Mouse (Mus musculus) midbrain, embryonic 14.5 days (tissue): ENCODE results near the gene BC051019. TPM values are rescaled to one million over a fixed set of nuclear protein-coding genes. Genes with fewer than 3 reads are reported as not detected.
A peak's percentile ranks its signal among the peaks of the same experiment; 100 is the strongest.

ENCODE experiments used
- ATAC-seq: fragments of 200-750 bp; cut with Nextera tagmentation; 2 replicates; pipeline ENCODE4 v1.8.0; 2017; ENCODE audit warnings: moderate number of reproducible peaks, moderate library complexity; ENCODE audit not compliant: low FRiP score, low TSS enrichment
- DNase-seq: peaks from one replicate; pipeline ENCODE4 v3.0.0-alpha.2; 2015
- H3K27ac ChIP-seq: fragments of 300-500 bp; sonication (generic); replicated peaks from 2 replicates; pipeline ENCODE4 v1.5.1; 2014; ENCODE audit warnings: mild to moderate bottlenecking, low read depth, low read length, moderate library complexity
- H3K27me3 ChIP-seq: fragments of 300-500 bp; sonication (generic); 2 replicates; pipeline ENCODE4 v1.6.1; 2014; ENCODE audit warnings: low read length, control low read depth, mixed read lengths; ENCODE audit not compliant: control insufficient read depth, insufficient read depth
- H3K36me3 ChIP-seq: fragments of 300-500 bp; sonication (generic); 2 replicates; pipeline ENCODE4 v1.6.1; 2014; ENCODE audit warnings: low read length, control low read depth; ENCODE audit not compliant: control insufficient read depth, insufficient read depth
- H3K4me1 ChIP-seq: fragments of 300-500 bp; sonication (generic); 2 replicates; pipeline ENCODE4 v1.6.1; 2014; ENCODE audit warnings: mild to moderate bottlenecking, antibody characterized with exemption, low read length, control low read depth; ENCODE audit not compliant: control insufficient read depth, insufficient read depth
- H3K4me2 ChIP-seq: fragments of 300-500 bp; sonication (generic); 2 replicates; pipeline ENCODE4 v1.6.1; 2014; ENCODE audit warnings: mild to moderate bottlenecking, low read length, moderate library complexity
- H3K4me3 ChIP-seq: fragments of 300-500 bp; sonication (generic); replicated peaks from 2 replicates; pipeline ENCODE4 v1.5.1; 2014; ENCODE audit warnings: low read depth, low read length
- H3K9ac ChIP-seq: fragments of 300-500 bp; sonication (generic); replicated peaks from 2 replicates; pipeline ENCODE4 v1.6.1; 2014; ENCODE audit warnings: mild to moderate bottlenecking, low read length, moderate library complexity
- H3K9me3 ChIP-seq: fragments of 300-500 bp; sonication (generic); 2 replicates; pipeline ENCODE4 v1.6.1; 2016; ENCODE audit warnings: low read length, control low read depth, mixed read lengths; ENCODE audit not compliant: control insufficient read depth
- WGBS: fragments of 180-500 bp; shearing (Covaris S2); extraction: QIAGEN DNeasy Blood & Tissue Kit; methylation state at CpG from one replicate; pipeline ENCODE4 v1.1.7; 2014; 5-methylcytosine and 5-hydroxymethylcytosine counted together
- polyA plus RNA-seq: library from polyadenylated mRNA; unstranded; fragments of >200 nt; fragmentation: Nextera tagmentation; extraction: Ambion mirVana; gene quantifications from 2 replicates; pipeline ENCODE4 v1.2.1, GENCODE M21; 2014

Gene BC051019
- polyA plus RNA-seq, 1 experiment from 2014 or later = not detected

DNA sequence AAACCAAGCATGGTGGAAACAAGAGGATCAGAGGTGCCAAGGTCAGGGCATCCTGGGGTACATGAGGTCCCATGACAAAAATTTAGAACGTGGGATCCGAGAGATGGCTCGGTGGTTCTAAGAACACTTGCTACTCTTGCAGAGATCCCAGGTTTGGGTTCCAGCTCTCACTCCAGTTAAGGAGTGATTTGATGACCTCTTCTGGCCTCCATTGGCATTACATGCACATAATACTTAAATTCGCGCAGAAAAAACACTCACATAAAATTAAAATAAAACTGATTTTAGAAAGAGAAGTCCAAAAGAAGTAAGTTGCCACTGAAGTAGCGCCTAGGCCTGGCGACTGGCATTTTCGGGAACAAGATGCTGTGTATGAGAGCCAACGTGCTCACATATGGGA, 4.4 kb downstream of the BC051019 start:
- Histone ChIP-seq H3K4me1 (no peaks in the 10 kb centered on the region), H3K36me3 (no peaks in the 10 kb centered on the region), H3K27ac (no peak overlapping the region), H3K9me3 (no peaks in the 10 kb centered on the region), H3K27me3 (no peaks in the 10 kb centered on the region), H3K4me3 (no peak overlapping the region), H3K9ac (no peak overlapping the region), H3K4me2 (no peak overlapping the region)
- 63% methylated on average over 9 of the region's 9 CpGs for WGBS
- DNase-seq (peak; percentile 72), ATAC-seq (no peak)

- 81% methylated on average over 2 of the region's 2 CpGs for WGBS
- no peak overlapping the region for H3K4me3 ChIP-seq
- peaks cover 16% of the 10 kb centered on the region for H3K36me3 ChIP-seq
- no peaks in the 10 kb centered on the region for H3K27me3 ChIP-seq
- no peaks in the 10 kb centered on the region for H3K9me3 ChIP-seq
- DNase-seq (no peak), ATAC-seq (no peak)
- no peak overlapping the region for H3K4me2 ChIP-seq
- no peak overlapping the region for H3K27ac ChIP-seq
- no peaks in the 10 kb centered on the region for H3K4me1 ChIP-seq
- no peak overlapping the region for H3K9ac ChIP-seq
Observed at GRCm38 (mm10) chr7:109713434-109713982, 10.1 kb downstream of the BC051019 start.

- no peak for DNase-seq
- no peaks in the 10 kb centered on the region for H3K9me3 ChIP-seq
- no peak overlapping the region for H3K4me3 ChIP-seq
- no peak overlapping the region for H3K9ac ChIP-seq
- H3K4me2 ChIP-seq = no peak overlapping the region
- H3K27me3 ChIP-seq = no peaks in the 10 kb centered on the region
- H3K27ac ChIP-seq = no peak overlapping the region
- H3K36me3 ChIP-seq = peaks cover 18% of the 10 kb centered on the region
- ATAC-seq = no peak
- no peaks in the 10 kb centered on the region for H3K4me1 ChIP-seq
- 93% methylated on average over 7 of the region's 7 CpGs for WGBS
Observed at GRCm38 (mm10) chr7:109712198-109712597, 11.5 kb downstream of the BC051019 start.

DNA sequence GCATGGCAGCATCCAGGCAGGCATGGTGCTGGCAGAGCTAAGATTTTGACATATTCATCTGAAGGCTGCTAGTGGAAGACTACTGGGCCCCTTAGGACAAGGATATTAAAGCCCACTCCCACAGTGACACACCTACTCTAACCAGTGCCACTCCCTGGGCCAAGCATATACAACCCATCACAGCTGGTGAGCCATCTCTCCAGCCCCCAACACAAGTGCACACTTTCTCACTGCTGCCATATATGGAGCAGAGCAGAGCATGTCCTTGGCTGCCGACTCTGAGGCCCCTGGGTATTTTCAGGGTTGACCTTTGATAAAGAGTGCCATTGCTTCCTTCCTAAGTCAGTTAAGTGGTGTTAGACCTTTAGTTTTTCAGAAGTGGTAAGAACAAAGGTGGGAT, 13.6 kb downstream of the BC051019 start:
- H3K4me1 ChIP-seq = no peaks in the 10 kb centered on the region
- no peak overlapping the region for H3K27ac ChIP-seq
- no peak overlapping the region for H3K9ac ChIP-seq
- H3K36me3 ChIP-seq = peaks cover 18% of the 10 kb centered on the region
- no peaks in the 10 kb centered on the region for H3K27me3 ChIP-seq
- no peak overlapping the region for H3K4me3 ChIP-seq
- no peak overlapping the region for H3K4me2 ChIP-seq
- ATAC-seq (no peak), DNase-seq (no peak)
- no peaks in the 10 kb centered on the region for H3K9me3 ChIP-seq
- WGBS = 91% methylated on average over 1 of the region's 1 CpGs

DNA sequence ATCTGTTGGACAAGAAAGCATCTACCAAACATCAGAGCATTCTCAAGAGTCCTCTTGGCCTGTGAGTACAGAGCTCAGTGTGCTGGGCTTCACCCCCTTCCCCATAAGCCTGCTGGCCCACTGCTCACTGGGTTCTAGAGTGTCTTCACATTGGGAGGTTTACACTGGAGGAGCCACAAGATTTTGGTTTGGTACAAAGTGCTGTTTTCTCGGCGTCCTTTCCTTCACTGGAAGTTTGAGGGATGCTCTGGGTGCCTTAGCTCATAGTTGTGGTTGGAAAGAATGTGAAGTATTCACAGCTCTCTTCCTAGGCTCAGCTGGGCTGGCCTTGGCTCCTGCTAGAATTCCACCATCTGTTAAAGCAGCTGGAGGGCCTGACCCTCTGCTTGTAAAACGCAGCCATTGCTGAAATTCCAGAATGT, 14.7 kb downstream of the BC051019 start:
- Histone ChIP-seq H3K4me3 (no peak overlapping the region), H3K27ac (no peak overlapping the region), H3K9me3 (no peaks in the 10 kb centered on the region), H3K9ac (no peak overlapping the region), H3K36me3 (peaks cover 18% of the 10 kb centered on the region), H3K4me2 (no peak overlapping the region), H3K27me3 (no peaks in the 10 kb centered on the region), H3K4me1 (no peaks in the 10 kb centered on the region)
- WGBS = 80% methylated on average over 3 of the region's 3 CpGs
- ATAC-seq (no peak), DNase-seq (no peak)

- Histone ChIP-seq H3K27me3 (no peaks in the 10 kb centered on the region), H3K4me2 (no peak overlapping the region), H3K4me1 (no peaks in the 10 kb centered on the region), H3K9ac (no peak overlapping the region), H3K9me3 (no peaks in the 10 kb centered on the region), H3K36me3 (peaks cover 11% of the 10 kb centered on the region), H3K4me3 (no peak overlapping the region), H3K27ac (no peak overlapping the region)
- DNase-seq = peak; percentile 84
- no peak for ATAC-seq
- WGBS = 60% methylated on average over 4 of the region's 4 CpGs
Observed at GRCm38 (mm10) chr7:109707023-109707785, 16.4 kb downstream of the BC051019 start.

- no peaks in the 10 kb centered on the region for H3K27me3 ChIP-seq
- H3K4me3 ChIP-seq = peak overlapping the region; percentile 63
- H3K4me2 ChIP-seq = peak overlapping the region; percentile 72
- 0 out of 2 replicates have a peak, but pooled peaks cover 2% of the 10 kb centered on the region for H3K36me3 ChIP-seq
- no peaks in the 10 kb centered on the region for H3K9me3 ChIP-seq
- DNase-seq (no peak), ATAC-seq (no peak)
- H3K9ac ChIP-seq = no peak overlapping the region
- WGBS = 77% methylated on average over 3 of the region's 3 CpGs
- H3K4me1 ChIP-seq = no peaks in the 10 kb centered on the region
- H3K27ac ChIP-seq = no peak overlapping the region; the same call in 1 of the 2 replicates
Observed at GRCm38 (mm10) chr7:109704461-109704860, 19.2 kb downstream of the BC051019 start.

GRCm38 (mm10) chr7:109704016-109704377, 19.7 kb downstream of the BC051019 start:
- H3K4me3 ChIP-seq = peak overlapping the region; percentile 63
- no peaks in the 10 kb centered on the region for H3K9me3 ChIP-seq
- H3K9ac ChIP-seq = peak overlapping the region; percentile 59
- 2% methylated on average over 17 of the region's 17 CpGs for WGBS
- peak overlapping the region; percentile 72 for H3K4me2 ChIP-seq
- H3K27ac ChIP-seq = peak overlapping the region; percentile 21; the same call in 1 of the 2 replicates
- ATAC-seq (no peak; the same call in 1 of the 2 replicates), DNase-seq (no peak)
- H3K4me1 ChIP-seq = no peaks in the 10 kb centered on the region
- H3K27me3 ChIP-seq = no peaks in the 10 kb centered on the region
- H3K36me3 ChIP-seq = 0 out of 2 replicates have a peak, but pooled peaks cover 2% of the 10 kb centered on the region
